Mouse (Mus musculus) retina, embryonic 14.5 days (tissue): ENCODE results near the gene Nav2.
A peak's percentile ranks its signal among the peaks of the same experiment; 100 is the strongest.

Experiments
- DNase-seq: peaks from one replicate; pipeline ENCODE4 v3.0.0-alpha.2; 2015; ENCODE audit warnings: low spot score

The Nav2 gene

GRCm38 (mm10) chr7:49487347-49487746, 578.8 kb downstream of the Nav2 start:
- DNase-seq: no peak

- DNase-seq: no peak
These were observed 580.1 kb downstream of the Nav2 start for GRCm38 (mm10) chr7:49488493-49489087.

GRCm38 (mm10) chr7:49490814-49491213, 582.3 kb downstream of the Nav2 start:
- DNase-seq: no peak

- no peak for DNase-seq
These were observed 584.1 kb downstream of the Nav2 start for GRCm38 (mm10) chr7:49492622-49493021.

- DNase-seq: peak; percentile 49
These were observed 584.7 kb downstream of the Nav2 start for GRCm38 (mm10) chr7:49493210-49493609.

- DNase-seq: no peak
These were observed 586.1 kb downstream of the Nav2 start for GRCm38 (mm10) chr7:49494654-49495053.

- DNase-seq: peak; percentile 24
These were observed 587.6 kb downstream of the Nav2 start for GRCm38 (mm10) chr7:49496111-49496510.

- DNase-seq: peak; percentile 24
These were observed 588.4 kb downstream of the Nav2 start for GRCm38 (mm10) chr7:49496766-49497425.

GRCm38 (mm10) chr7:49497426-49497892, 588.9 kb downstream of the Nav2 start:
- DNase-seq: no peak

GRCm38 (mm10) chr7:49499598-49499997, 591.1 kb downstream of the Nav2 start:
- DNase-seq: no peak

- no peak for DNase-seq
These were observed 592.4 kb downstream of the Nav2 start for GRCm38 (mm10) chr7:49500916-49501315.

- DNase-seq: no peak
These were observed 594.9 kb downstream of the Nav2 start for GRCm38 (mm10) chr7:49503419-49503818.

GRCm38 (mm10) chr7:49503881-49504280, 595.4 kb downstream of the Nav2 start:
- DNase-seq: no peak

GRCm38 (mm10) chr7:49504297-49504696, 595.8 kb downstream of the Nav2 start:
- peak; percentile 58 for DNase-seq

GRCm38 (mm10) chr7:49505024-49505423, 596.5 kb downstream of the Nav2 start:
- DNase-seq: peak; percentile 36

GRCm38 (mm10) chr7:49506085-49506820, 597.7 kb downstream of the Nav2 start:
- DNase-seq: no peak

GRCm38 (mm10) chr7:49507943-49508506, 599.5 kb downstream of the Nav2 start:
- DNase-seq: no peak

GRCm38 (mm10) chr7:49511820-49512453, 603.4 kb downstream of the Nav2 start:
- DNase-seq: no peak

- no peak for DNase-seq
These were observed 605.4 kb downstream of the Nav2 start for GRCm38 (mm10) chr7:49513763-49514437.

GRCm38 (mm10) chr7:49515012-49515411, 606.5 kb downstream of the Nav2 start:
- no peak for DNase-seq

- no peak for DNase-seq
These were observed 612.0 kb downstream of the Nav2 start for GRCm38 (mm10) chr7:49520504-49520903.

GRCm38 (mm10) chr7:49521349-49521748, 612.8 kb downstream of the Nav2 start:
- DNase-seq: no peak
